Mouse (Mus musculus): ENCODE results near the gene Knstrn. TPM values are rescaled to one million over a fixed set of nuclear protein-coding genes. Genes with fewer than 3 reads are reported as not detected.

Gene Knstrn
- polyA plus RNA-seq, 1 experiment = 2.9 TPM

GRCm38 (mm10) chr2:118861454-118862339 lies 47.9 kb downstream of the Knstrn start, which contains the start of gene Ivd:
Ivd (plus strand) TSS chr2:118861954.
- DNase-seq (ENCODE audit: extremely low spot score in 1 of 2, low spot score in 1 of 2) = peak; percentile 93 to 95

GRCm38 (mm10) chr2:118862340-118862675 lies 48.5 kb downstream of the Knstrn start:
- DNase-seq (ENCODE audit: extremely low spot score in 1 of 2, low spot score in 1 of 2) = no peak

GRCm38 (mm10) chr2:118870601-118871000 lies 56.8 kb downstream of the Knstrn start:
- no peak for DNase-seq (ENCODE audit: extremely low spot score in 1 of 2, low spot score in 1 of 2)

- no peak for DNase-seq (ENCODE audit: extremely low spot score in 1 of 2, low spot score in 1 of 2)
These were observed 57.2 kb downstream of the Knstrn start for GRCm38 (mm10) chr2:118871032-118871431.

- DNase-seq (ENCODE audit: extremely low spot score in 1 of 2, low spot score in 1 of 2) = no peak
These were observed 59.2 kb downstream of the Knstrn start for GRCm38 (mm10) chr2:118873018-118873417.

- no peak for DNase-seq (ENCODE audit: extremely low spot score in 1 of 2, low spot score in 1 of 2)
These were observed 60.2 kb downstream of the Knstrn start for GRCm38 (mm10) chr2:118873890-118874430.

GRCm38 (mm10) chr2:118875316-118875715 lies 61.5 kb downstream of the Knstrn start:
- DNase-seq (ENCODE audit: extremely low spot score in 1 of 2, low spot score in 1 of 2) = no peak

- no peak for DNase-seq (ENCODE audit: extremely low spot score in 1 of 2, low spot score in 1 of 2)
These were observed 62.6 kb downstream of the Knstrn start for GRCm38 (mm10) chr2:118876453-118876852.

- no peak for DNase-seq (ENCODE audit: extremely low spot score in 1 of 2, low spot score in 1 of 2)
These were observed 67.2 kb downstream of the Knstrn start for GRCm38 (mm10) chr2:118881019-118881418.

- DNase-seq (ENCODE audit: extremely low spot score in 1 of 2, low spot score in 1 of 2) = no peak
These were observed 68.2 kb downstream of the Knstrn start for GRCm38 (mm10) chr2:118881956-118882355.

GRCm38 (mm10) chr2:118882840-118883679 lies 69.3 kb downstream of the Knstrn start:
- peak in 1 of 2 experiments; percentile 95 for DNase-seq (ENCODE audit: extremely low spot score in 1 of 2, low spot score in 1 of 2)

- no peak for DNase-seq (ENCODE audit: extremely low spot score in 1 of 2, low spot score in 1 of 2)
These were observed 73.6 kb downstream of the Knstrn start for GRCm38 (mm10) chr2:118887440-118887839.

- DNase-seq (ENCODE audit: extremely low spot score in 1 of 2, low spot score in 1 of 2) = no peak
These were observed 74.2 kb downstream of the Knstrn start for GRCm38 (mm10) chr2:118887845-118888548.

- no peak for DNase-seq (ENCODE audit: extremely low spot score in 1 of 2, low spot score in 1 of 2)
These were observed 77.4 kb downstream of the Knstrn start for GRCm38 (mm10) chr2:118891173-118891572.

GRCm38 (mm10) chr2:118895990-118896913 lies 82.4 kb downstream of the Knstrn start:
- DNase-seq (ENCODE audit: extremely low spot score in 1 of 2, low spot score in 1 of 2) = no peak

GRCm38 (mm10) chr2:118896914-118897291 lies 83.1 kb downstream of the Knstrn start:
- DNase-seq (ENCODE audit: extremely low spot score in 1 of 2, low spot score in 1 of 2) = no peak

- DNase-seq (ENCODE audit: extremely low spot score in 1 of 2, low spot score in 1 of 2) = no peak
These were observed 83.6 kb downstream of the Knstrn start for GRCm38 (mm10) chr2:118897392-118897791.

- no peak for DNase-seq (ENCODE audit: extremely low spot score in 1 of 2, low spot score in 1 of 2)
These were observed 84.0 kb downstream of the Knstrn start for GRCm38 (mm10) chr2:118897808-118898207.

- no peak for DNase-seq (ENCODE audit: extremely low spot score in 1 of 2, low spot score in 1 of 2)
These were observed 85.0 kb downstream of the Knstrn start for GRCm38 (mm10) chr2:118898771-118899170.

GRCm38 (mm10) chr2:118899306-118899705 lies 85.5 kb downstream of the Knstrn start:
- no peak for DNase-seq (ENCODE audit: extremely low spot score in 1 of 2, low spot score in 1 of 2)

Data from frontal cortex, adult 2 months (tissue).